Mouse (Mus musculus) kidney, postnatal 36 days (tissue): ENCODE data around the gene Tspan11.

Experiments used
- DNase-seq, 2 experiments: peaks; one replicate each; pipeline ENCODE4 v3.0.0; 2021 to 2022; ENCODE audit warnings: mixed read lengths in 2 of 2

Gene Tspan11

DNA sequence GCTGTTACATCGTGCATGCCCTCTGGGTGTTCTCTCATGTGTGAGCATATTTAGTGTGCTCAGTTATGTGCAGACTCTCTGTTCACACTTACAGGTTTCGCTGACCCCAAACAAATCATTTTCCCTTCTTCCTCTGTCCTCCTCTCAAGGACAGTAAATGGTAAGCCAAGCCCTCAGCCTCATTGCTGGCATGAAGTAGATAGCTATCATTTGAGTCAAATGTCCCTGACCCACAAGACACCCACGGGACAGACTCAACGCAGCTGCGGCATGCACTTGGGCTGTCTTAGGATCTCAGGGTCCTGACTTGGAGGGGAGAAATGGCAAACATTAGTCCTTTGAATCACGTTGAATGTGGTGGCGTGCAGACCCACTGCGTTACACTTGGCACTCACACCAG, 55.0 kb downstream of the Tspan11 start:
- DNase-seq, result no peak

DNA sequence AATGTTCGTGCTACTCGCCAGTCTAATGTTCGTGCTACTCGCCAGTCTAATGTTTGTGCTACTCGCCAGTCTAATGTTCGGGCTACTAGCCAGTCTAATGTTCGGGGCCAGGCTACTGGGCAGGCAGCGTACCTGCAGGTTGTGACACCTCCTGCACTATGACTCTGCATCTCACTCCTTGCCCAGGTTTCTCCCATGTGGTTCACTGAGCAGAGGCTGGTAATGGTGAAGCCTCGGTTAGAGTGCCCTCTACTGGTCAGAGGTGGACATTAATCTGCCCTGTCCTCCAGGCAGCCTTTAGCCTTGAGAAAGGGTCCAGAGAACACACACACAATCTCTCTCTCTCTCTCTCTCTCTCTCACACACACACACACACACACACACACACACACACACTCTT, 58.3 kb downstream of the Tspan11 start:
- peak; percentile 60 to 84 for DNase-seq

DNA sequence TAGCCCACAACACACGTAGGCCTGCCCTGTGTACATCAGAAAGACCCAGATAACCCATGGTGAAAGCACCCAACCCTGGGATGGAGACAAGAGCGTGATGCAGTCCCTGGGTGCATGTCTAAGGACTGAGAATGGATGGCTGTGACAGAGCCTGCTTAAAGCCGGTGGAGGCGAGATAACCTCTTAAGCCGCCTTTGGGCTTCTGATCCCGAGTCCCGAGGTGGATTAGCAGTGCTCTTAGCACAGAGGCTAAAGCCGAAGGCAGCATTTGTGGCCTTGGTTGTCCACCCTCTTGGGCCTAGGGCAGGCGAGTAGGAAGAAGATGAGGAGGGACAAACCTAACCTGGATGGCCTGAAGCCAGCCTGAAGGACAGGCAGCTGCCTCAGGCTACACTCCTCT, 61.3 kb downstream of the Tspan11 start:
- no peak for DNase-seq

DNA sequence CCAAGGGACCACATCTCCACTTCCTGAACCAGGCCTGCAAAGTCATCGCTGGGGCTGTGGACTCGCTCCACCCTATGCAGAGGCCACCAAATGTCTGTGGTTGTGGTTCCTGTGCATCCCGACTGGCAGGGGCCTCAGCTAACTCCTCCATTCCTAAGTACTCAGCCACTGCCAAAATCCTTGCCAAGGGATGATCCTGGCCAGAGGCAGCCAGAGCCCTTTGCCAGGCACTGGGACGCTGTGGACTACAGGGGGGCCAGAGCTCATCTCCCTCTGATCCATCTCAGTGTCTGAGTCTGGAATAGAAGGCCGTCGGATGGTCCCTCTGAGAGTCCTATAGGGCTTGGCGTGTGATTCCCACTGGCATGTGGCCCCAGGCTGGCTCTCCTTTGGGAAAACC, 62.5 kb downstream of the Tspan11 start:
- DNase-seq, result no peak

DNA sequence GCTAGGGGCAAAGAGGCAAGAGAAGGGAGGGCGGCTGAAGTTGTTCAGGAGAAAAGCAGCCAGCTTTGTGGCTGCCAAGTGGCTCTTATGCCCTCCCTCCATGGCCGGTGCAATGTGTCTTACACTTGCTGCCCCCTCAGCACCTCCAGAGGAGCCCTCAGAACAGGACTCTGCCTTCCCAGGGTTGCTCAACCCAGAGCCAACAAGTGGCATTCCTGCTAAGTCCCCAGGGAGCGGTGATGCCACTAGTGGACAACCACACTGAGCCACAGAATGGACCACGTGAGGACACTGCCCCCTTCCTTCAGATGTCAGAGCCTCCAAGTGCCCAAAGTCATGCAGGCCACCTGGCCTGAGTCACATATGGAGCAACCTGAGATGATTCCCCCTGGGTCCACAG, 65.7 kb downstream of the Tspan11 start:
- DNase-seq, result no peak

DNA sequence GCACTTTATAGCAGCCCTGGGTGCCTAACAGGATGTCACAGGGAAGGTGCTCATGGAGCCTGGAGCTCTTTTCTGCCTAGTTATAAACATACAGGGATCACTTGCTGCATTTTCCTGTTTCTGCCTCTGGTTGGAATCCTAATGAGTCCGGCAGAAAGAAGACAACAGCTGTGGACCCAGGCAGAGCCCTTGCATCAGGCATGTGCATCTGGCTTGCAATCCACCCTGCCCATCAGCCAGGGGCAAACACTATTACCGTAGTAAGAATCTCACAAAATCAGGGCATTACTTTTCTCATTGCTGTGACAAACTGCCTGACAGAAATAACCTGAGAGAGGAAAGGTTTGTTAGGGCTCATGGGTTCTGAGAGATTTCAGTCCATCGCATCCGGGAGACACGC, 68.8 kb downstream of the Tspan11 start:
- no peak for DNase-seq

DNA sequence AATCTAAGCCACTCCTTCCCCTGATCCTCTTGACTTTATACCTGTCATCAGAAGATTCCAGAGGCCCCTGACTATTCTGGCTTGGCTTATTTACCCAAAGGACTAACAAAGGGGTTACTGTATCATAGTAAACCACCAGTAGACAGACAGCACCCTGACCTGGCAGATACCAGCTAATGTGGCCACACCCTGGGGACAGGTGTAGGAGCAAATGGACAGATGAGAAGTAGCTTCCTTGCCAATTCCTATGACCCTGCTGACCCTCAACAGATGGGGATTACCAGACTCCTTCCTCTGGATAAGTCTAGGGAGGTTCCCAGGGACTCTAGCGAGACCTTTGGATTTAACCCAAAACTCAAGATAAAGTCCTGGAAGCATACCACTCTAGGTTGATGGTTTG, 72.8 kb downstream of the Tspan11 start:
- no peak for DNase-seq

DNA sequence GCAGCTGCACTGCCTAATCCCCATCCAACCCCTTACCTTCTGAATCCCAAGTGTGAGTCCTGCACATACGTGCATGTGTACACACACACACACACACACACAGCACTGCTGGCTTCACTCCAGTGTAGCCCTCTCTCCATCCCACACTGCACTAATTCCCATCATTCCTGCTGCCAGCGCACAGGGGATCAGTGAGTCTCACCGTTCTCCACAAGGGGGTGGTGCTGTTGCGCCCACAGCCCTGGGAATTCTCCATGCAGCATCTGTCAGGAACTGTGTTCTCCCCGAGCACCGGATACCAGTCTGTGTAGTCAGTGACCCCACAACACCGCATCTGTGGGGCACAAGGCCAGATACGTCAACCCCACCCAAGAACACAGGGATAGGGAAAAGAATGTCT, 78.1 kb downstream of the Tspan11 start:
- no peak for DNase-seq

DNA sequence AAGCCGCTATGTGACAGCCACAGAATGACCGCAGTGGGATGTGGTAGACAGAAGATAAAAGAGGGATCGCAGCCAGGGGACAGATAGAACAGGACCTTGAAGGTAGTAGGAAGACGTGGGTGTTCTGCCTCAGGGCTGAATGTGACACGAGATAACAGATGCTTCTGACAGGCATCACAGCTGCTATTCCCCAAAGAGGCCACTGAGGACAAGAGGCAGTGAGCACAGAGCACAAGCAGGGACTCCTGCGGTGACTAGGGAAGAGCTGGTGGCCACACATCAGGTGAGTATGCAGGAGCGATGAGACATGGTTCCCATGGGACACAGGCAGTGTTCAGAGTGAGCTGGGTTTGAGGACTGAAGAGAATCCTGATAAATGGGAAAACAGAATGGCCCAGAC, 82.3 kb downstream of the Tspan11 start:
- DNase-seq, result no peak

DNA sequence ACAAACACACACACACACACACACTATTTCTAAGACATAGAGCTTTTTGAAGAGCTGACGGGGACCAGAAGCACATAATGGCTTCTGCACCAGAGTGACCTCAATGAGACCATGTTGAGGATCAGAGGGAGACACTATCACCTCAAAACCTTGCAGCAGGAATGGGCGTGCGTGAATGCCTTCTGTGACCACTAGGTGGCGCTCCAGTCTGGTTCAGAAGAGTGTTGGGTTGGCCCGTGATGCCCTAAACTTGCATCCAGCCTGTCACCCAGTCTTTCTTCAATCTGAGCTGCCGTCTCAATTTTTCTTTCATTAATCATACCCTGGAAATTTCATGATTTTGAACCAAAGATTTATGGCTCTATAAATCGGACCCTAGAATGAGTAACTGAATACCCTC, 82.7 kb downstream of the Tspan11 start:
- DNase-seq, result peak; percentile 71 to 89

DNA sequence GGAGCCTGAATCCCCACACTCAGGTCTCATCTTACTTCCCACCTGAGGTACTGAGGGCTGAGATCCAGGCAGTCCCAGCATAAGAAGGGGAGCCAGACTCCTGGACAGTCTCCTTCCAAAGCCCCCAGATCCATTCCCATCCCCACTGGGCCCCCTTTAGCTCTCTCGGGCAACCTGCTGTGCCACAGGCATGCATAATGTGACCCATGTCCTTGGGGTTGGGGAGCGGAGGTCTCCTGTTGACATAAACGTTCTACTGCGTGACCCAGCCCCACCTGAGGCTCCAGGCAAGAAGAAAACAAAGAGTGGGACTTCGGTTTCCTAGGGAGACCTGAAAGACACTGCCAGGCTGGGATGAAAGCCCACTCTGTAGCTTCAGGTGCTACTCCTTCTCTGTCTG, 83.5 kb downstream of the Tspan11 start:
- DNase-seq, result no peak

DNA sequence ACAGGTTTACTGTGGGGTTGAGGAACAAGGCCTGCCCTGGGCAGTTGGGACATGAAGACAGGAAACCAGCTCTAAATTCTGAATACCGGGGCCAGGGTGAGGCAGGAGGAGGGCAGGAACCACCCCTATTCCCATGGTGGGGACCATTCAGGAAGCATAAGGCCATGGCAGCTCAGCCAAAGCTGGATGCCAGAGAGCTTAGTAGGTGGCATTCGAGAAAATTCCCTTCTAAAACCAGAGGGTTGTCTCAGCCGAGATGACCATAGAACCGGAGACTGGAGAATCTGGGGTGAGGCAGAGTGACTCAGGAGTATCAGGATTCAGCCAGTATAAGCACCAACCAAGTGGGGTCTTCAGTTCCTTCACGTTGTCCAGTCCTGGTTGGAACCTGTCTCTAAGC, 84.5 kb downstream of the Tspan11 start:
- DNase-seq, result no peak

DNA sequence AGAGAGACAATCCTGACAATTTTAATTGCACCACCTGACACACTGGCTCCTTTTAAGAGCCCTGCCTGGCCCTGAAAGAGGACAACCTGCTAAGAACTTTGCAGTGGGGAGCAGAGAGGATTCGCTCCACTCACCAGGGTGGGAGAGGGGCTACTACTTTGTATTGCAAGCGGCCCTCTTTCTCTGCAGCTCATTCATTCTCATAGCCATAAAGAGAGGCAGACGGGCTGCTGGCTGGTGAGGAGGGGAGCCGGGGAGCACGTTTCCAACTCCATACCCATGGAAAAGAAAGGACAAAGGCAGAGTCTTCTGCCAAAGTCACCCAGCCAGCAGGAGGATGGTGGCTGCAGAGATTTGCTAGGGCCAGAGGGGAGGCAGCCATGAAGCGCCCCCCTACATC, 86.2 kb downstream of the Tspan11 start:
- no peak for DNase-seq

DNA sequence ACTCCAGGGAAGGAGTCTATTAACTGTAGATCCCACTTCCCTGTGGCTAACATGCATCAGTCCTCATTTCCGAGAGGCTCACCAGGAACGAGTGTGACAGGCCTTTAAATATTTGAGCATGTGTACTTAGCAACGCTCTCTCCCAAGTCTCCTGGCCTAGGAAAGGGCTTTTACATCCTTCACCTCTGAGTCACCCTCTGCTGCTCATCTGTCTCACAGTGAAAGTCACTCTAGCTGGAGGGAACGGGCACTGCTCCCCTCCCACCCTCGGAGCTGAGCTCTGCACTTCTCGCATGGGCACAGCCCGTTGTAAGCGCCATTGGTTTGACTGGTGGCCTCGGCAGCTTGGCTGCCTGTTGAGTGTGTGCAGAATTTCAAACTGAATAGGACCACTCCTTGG, 86.6 kb downstream of the Tspan11 start:
- no peak for DNase-seq

DNA sequence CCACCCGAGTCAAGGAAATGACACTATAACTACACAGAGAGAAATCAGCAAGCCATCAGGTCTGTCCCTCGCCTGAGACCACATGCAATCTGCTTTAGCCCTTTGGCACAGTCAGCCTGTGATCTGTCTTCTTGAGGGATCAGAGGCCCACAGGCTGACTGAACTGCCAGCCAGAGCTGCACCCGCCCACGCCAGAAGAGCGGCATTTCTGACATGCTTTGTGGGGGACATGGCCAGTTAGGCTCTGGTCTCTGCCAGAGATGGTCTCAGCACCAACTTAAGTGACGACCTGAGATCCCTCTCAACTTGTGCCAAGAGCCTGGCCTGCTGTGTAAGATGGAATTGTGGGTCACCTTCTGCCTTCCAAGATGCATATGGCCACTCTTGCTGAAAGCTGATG, 89.3 kb downstream of the Tspan11 start:
- no peak for DNase-seq

DNA sequence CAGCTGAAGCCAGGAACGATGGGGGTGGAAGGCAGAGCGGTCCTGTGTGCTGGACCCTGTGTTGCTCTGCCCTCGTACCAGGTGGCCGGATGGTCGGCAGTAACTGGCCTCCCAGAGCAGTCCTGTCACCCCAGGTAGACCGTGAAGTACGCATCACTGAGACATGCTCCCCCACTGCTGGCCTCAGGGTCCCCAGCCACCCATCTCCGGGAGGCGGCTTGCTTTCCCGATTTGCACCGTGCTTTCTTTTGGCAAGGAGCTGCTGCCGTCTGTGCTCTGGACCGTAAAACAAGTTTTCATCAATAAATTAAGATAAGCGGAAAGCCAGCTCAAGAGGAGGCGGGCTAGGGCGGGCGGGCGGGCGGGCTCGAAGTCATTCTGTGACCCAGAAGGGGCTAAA, 91.6 kb downstream of the Tspan11 start:
- DNase-seq, result no peak

DNA sequence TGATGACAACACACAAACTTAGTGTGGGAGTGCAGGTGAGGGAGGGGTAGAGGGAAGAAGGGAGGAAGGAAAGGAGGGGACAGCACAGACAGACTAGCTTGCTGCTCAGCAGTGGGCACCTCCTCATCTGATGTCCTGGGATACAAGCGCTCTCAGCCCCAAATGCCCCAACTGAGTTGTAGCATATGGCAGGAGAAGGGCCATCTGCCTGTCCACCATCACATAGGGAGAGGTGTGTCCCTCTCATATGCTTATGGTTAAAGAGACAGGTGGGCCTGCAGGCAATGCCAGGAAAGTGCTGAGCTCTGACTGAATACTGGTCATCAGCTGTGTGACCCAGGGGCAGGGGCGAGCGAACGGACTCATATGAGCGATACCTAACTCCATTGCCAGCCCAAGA, 92.4 kb downstream of the Tspan11 start:
- no peak for DNase-seq

DNA sequence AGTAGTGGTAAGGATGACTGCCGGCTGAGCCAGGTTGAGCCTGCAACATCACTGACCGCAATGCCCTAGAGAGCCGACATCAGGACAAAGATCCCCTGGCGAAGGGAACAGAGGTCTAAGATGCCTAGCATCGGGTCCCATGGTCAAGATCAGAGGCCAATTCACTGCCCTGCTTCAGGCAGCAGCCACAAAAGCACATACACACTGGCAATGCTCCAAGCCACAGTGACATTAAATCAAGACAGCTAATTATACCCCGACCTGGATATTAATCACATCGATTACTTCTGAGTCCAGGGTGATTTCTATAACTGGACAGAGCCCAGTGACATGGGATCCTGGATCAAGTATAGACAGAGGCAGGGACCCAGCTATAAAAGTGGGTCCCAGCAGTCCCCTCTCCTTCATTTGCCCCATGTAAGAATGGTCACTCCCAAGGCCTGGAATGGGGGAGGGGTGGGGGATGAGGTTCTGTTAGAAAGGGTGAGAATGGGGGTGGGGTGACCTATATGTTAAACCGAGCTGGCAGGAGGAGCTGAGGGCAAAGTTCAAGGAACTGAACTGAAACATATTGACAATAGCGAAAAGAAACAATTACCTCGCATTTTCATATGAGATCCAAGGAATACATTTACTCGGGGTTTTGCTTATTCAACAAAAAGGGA, 93.1 kb downstream of the Tspan11 start:
- no peak for DNase-seq

DNA sequence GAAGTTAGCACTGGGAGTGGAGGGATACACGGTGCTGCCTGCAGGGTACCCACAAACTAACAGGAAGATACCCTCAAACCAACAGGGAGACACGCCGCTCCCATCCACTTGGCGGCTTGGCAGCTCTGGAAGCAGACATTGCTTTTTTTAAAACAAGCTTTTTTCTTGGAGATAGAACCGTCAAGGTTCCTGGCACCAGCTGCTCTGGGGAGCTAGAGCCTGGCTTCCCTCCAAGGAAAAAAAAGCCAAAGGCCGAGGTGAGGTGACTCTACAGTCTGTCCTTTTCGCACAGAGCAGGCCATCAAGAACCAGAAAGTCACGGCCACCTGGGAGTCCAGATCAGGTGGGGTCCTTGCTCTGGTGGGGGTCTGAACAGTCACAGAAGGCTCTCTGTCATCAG, 93.8 kb downstream of the Tspan11 start:
- peak; percentile 69 to 74 for DNase-seq

DNA sequence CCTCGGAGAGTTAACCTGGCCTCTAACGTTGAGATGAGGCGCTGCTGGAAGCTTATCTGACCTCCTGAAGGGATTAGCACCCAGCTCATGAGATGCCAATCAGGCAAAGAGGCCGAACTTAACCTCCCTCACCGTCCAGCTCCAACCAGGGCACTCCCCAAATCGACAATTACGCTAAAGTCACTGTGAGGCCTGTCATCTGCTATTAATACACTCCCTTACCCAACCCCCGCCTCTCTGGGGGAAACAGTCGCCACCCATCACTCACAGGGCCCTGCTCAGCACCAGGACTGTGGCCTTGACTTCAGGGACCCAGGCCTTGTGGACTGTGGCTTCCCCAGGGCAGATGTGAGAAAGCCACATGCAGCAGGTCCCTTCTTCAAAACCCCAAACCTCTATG, 99.0 kb downstream of the Tspan11 start:
- DNase-seq, result no peak

DNA sequence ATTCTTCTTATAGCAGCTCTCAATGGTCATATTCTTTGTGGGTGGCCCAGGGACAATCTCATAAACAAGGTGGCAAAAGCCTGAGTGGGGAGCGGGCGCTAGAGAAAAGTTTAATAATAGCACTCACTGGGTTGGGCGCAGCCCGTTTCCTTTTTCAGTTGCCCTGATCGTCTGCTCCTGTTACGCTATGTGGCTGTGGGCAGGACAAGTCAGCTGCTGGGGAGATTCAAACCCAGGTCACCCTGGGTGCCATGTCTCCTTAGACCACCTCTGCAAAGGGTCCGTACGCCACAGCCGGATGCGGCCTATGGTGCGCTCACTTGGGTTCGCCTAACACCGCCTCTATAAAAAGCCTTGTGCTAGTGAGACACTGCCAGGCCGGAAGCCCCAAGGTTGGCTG, 100.0 kb downstream of the Tspan11 start:
- DNase-seq, result no peak

DNA sequence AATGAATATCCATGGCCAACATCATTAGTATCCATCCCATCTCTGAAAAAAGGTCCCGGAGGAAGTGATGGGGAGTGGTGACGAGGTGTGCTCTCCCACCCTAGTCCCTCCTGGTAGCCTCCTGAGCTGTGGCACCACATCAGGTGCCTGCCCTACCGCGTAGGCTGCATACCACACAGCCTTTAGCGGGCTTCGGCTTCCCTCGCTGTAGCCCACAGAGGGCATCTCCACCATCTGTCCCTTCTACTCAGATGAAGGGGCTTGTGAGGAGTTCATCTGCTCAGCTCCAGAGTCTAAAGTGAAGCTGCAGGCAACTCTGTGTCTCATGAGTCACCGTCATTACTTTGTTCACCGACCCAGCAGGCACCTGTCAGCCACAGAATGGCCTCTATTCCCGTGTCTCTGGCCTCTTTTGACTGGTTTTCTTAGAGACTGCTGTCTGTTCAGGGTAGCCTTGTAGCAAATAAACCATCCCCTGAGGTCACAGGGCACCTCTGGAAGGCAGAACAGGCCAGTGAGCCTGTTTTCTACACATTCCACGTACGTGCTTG, 101.6 kb downstream of the Tspan11 start:
- no peak for DNase-seq

DNA sequence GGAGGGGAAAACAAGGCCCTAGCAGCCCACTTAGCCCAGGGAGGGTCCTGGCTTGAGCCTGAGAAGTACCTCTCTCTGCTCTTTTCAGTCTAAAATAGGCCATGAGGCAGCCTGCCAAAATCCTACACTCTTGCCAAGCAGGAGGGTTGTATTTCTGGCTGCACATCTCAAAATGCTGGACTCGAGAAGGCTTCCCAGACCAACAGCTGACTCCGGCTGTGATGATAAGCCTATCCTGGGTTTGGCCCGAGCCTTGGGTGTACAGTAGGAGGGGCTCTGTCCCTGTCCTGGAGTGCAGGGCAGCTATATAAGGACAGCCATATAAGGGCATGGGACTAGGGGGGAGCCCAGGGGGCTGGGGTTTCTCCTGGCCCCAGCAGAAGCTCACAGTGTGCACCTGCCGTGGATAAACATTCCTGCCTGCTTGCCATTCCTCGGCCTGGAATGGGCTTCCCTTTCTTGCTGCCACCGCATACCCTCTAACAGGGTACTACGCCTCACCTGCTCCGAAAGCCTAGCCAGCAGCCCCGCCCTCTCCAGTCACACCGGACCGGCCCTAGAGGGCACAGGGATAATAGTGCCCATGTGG, 102.3 kb downstream of the Tspan11 start:
- peak; percentile 51 to 58 for DNase-seq

DNA sequence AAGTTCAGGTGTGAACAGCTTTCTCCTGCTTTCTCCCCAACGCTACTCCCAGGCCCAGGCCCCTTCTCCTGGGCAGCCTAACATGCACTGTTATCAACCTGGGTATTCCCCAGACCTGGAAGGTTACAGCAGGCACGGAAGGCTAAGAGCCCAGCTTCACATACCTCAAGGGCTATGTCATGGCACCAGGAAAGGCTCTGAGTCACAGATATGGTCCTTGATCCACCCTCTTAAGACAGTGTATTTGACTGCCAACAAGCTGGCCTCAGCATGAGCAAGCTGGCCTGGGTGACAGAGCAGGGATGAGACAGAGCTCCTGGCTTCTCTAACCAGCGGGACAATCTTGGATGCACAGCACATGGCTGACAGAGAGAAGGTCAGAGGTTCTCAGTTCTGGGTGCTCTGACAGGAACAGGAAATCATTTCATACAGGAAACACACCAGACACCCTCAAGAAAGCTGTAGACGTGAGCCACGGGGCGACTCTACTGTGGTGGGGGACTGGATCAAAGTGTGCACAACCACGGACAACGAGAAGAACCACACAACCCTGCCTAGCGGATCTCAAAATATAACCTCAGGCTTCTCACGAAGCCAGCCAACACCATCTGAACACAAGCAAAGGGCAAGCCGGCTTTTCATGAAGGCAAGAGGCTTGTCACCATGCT, 104.3 kb downstream of the Tspan11 start:
- DNase-seq, result peak in 1 of 2 experiments; percentile 11
